Mouse (Mus musculus) forebrain, embryonic 11.5 days (tissue): ENCODE data around the gene Plcb3. TPM values are rescaled to one million over a fixed set of nuclear protein-coding genes. Genes with fewer than 3 reads are reported as not detected.

Experiments
- ATAC-seq: fragments of 200-750 bp; cut with Nextera tagmentation; replicated peaks from 2 replicates; pipeline ENCODE4 v1.8.0; 2017; ENCODE audit warnings: moderate TSS enrichment; ENCODE audit not compliant: low FRiP score
- DNase-seq: peaks from one replicate; pipeline ENCODE4 v3.0.0-alpha.2; 2017; ENCODE audit warnings: low spot score
- H3K27ac ChIP-seq: fragments of 300-500 bp; sonication (generic); 2 replicates; pipeline ENCODE4 v1.5.1; 2014; ENCODE audit warnings: low read depth, low read length
- H3K27me3 ChIP-seq: fragments of 300-500 bp; sonication (generic); 2 replicates; pipeline ENCODE4 v1.6.1; 2014; ENCODE audit warnings: mild to moderate bottlenecking, low read length, mixed read lengths; ENCODE audit not compliant: control insufficient read depth, insufficient read depth
- H3K36me3 ChIP-seq: fragments of 300-500 bp; sonication (generic); 2 replicates; pipeline ENCODE4 v1.6.1; 2014; ENCODE audit warnings: mild to moderate bottlenecking, low read length, moderate library complexity, mixed read lengths; ENCODE audit not compliant: control insufficient read depth, insufficient read depth
- H3K4me1 ChIP-seq: fragments of 300-500 bp; sonication (generic); replicated peaks from 2 replicates; pipeline ENCODE4 v1.6.1; 2014; ENCODE audit warnings: low read length, mixed read lengths; ENCODE audit not compliant: control insufficient read depth, insufficient read depth
- H3K4me2 ChIP-seq: fragments of 300-500 bp; sonication (generic); 2 replicates; pipeline ENCODE4 v1.6.1; 2014; ENCODE audit warnings: low read depth, mild to moderate bottlenecking, low read length, moderate library complexity, mixed read lengths; ENCODE audit not compliant: severe bottlenecking
- H3K4me3 ChIP-seq: fragments of 300-500 bp; sonication (generic); 2 replicates; pipeline ENCODE4 v1.5.1; 2014; ENCODE audit warnings: low read depth, low read length
- H3K9ac ChIP-seq: fragments of 300-500 bp; sonication (generic); 2 replicates; pipeline ENCODE4 v1.6.1; 2014; ENCODE audit warnings: low read length
- H3K9me3 ChIP-seq: fragments of 300-500 bp; sonication (generic); 2 replicates; pipeline ENCODE4 v1.6.1; 2016; ENCODE audit warnings: low read length, mixed read lengths; ENCODE audit not compliant: control insufficient read depth
- WGBS: fragments of 180-500 bp; shearing (Covaris S2); extraction: QIAGEN DNeasy Blood & Tissue Kit; methylation state at CpG from one replicate; pipeline ENCODE4 v1.1.7; 2014; 5-methylcytosine and 5-hydroxymethylcytosine counted together
- polyA plus RNA-seq: library from polyadenylated mRNA; unstranded; fragments of >200 nt; fragmentation: Nextera tagmentation; extraction: Ambion mirVana; gene quantifications from 2 replicates; pipeline ENCODE4 v1.2.1, GENCODE M21; 2014

Gene Plcb3
- polyA plus RNA-seq, 1 experiment from 2014 or later: 21.2 TPM

GRCm38 (mm10) chr19:6918321-6918720, 57.9 kb downstream of the Plcb3 start:
- Histone ChIP-seq H3K36me3 (no peaks in the 10 kb centered on the region; the same call in 1 of the 2 replicates), H3K4me1 (peaks cover 14% of the 10 kb centered on the region; the same call in 1 of the 2 replicates), H3K27ac (no peak overlapping the region), H3K27me3 (peaks cover 9% of the 10 kb centered on the region), H3K4me2 (no peak overlapping the region), H3K4me3 (no peak overlapping the region), H3K9me3 (no peaks in the 10 kb centered on the region), H3K9ac (no peak overlapping the region)
- WGBS: 93% methylated on average over 4 of the region's 4 CpGs
- DNase-seq (peak; percentile 31), ATAC-seq (no peak)

GRCm38 (mm10) chr19:6916496-6916895, 59.8 kb downstream of the Plcb3 start:
- ATAC-seq: no peak
- no peak overlapping the region for H3K27ac ChIP-seq
- no peaks in the 10 kb centered on the region for H3K9me3 ChIP-seq
- no peak overlapping the region for H3K4me3 ChIP-seq
- H3K4me1 ChIP-seq: peaks cover 10% of the 10 kb centered on the region; the same call in 1 of the 2 replicates
- H3K4me2 ChIP-seq: no peak overlapping the region
- H3K9ac ChIP-seq: no peak overlapping the region
- WGBS: 83% methylated on average over 4 of the region's 4 CpGs
- DNase-seq: peak; percentile 36
- no peaks in the 10 kb centered on the region for H3K27me3 ChIP-seq
- H3K36me3 ChIP-seq: peaks cover 7% of the 10 kb centered on the region; the same call in 1 of the 2 replicates

GRCm38 (mm10) chr19:6915276-6915675, 61.0 kb downstream of the Plcb3 start:
- H3K36me3 ChIP-seq: peaks cover 7% of the 10 kb centered on the region; the same call in 1 of the 2 replicates
- H3K27me3 ChIP-seq: no peaks in the 10 kb centered on the region
- H3K4me3 ChIP-seq: no peak overlapping the region
- no peak overlapping the region for H3K4me2 ChIP-seq
- DNase-seq: peak; percentile 42
- H3K9me3 ChIP-seq: no peaks in the 10 kb centered on the region
- no peak overlapping the region for H3K27ac ChIP-seq
- peaks cover 8% of the 10 kb centered on the region for H3K4me1 ChIP-seq
- WGBS: 86% methylated on average over 4 of the region's 4 CpGs
- no peak for ATAC-seq
- H3K9ac ChIP-seq: no peak overlapping the region

- H3K27me3 ChIP-seq: no peaks in the 10 kb centered on the region
- DNase-seq (no peak), ATAC-seq (no peak)
- H3K27ac ChIP-seq: no peak overlapping the region
- WGBS: 92% methylated on average over 9 of the region's 9 CpGs
- H3K4me3 ChIP-seq: no peak overlapping the region
- peaks cover 4% of the 10 kb centered on the region for H3K4me1 ChIP-seq
- no peaks in the 10 kb centered on the region for H3K9me3 ChIP-seq
- H3K36me3 ChIP-seq: peaks cover 7% of the 10 kb centered on the region; the same call in 1 of the 2 replicates
- H3K4me2 ChIP-seq: no peak overlapping the region
- no peak overlapping the region for H3K9ac ChIP-seq
These were observed 61.7 kb downstream of the Plcb3 start for GRCm38 (mm10) chr19:6914540-6914939.

- Histone ChIP-seq H3K36me3 (peaks cover 7% of the 10 kb centered on the region; the same call in 1 of the 2 replicates), H3K27ac (no peak overlapping the region), H3K9me3 (no peaks in the 10 kb centered on the region), H3K4me1 (peaks cover 4% of the 10 kb centered on the region), H3K4me2 (no peak overlapping the region), H3K4me3 (no peak overlapping the region), H3K9ac (no peak overlapping the region), H3K27me3 (no peaks in the 10 kb centered on the region)
- DNase-seq (peak; percentile 50), ATAC-seq (no peak)
- 84% methylated on average over 11 of the region's 11 CpGs for WGBS
These were observed 62.3 kb downstream of the Plcb3 start for GRCm38 (mm10) chr19:6913991-6914390.

- no peak overlapping the region for H3K4me3 ChIP-seq
These were observed 63.2 kb downstream of the Plcb3 start for GRCm38 (mm10) chr19:6913036-6913435.

GRCm38 (mm10) chr19:6912205-6912970, 63.9 kb downstream of the Plcb3 start:
- H3K9ac ChIP-seq: no peak overlapping the region
- no peak overlapping the region for H3K4me2 ChIP-seq
- 92% methylated on average over 15 of the region's 15 CpGs for WGBS
- ATAC-seq (no peak), DNase-seq (peak; percentile 52)
- H3K4me1 ChIP-seq: peaks cover 15% of the 10 kb centered on the region
- H3K27me3 ChIP-seq: no peaks in the 10 kb centered on the region
- H3K27ac ChIP-seq: no peak overlapping the region
- H3K9me3 ChIP-seq: no peaks in the 10 kb centered on the region
- peaks cover 7% of the 10 kb centered on the region; the same call in 1 of the 2 replicates for H3K36me3 ChIP-seq
- H3K4me3 ChIP-seq: no peak overlapping the region

More at GRCm38 (mm10) chr19:6913036-6913435, 63.2 kb downstream of the Plcb3 start:
- ATAC-seq (no peak), DNase-seq (no peak)
- Histone ChIP-seq H3K27ac (no peak overlapping the region), H3K9me3 (no peaks in the 10 kb centered on the region), H3K9ac (no peak overlapping the region), H3K36me3 (peaks cover 7% of the 10 kb centered on the region; the same call in 1 of the 2 replicates), H3K27me3 (no peaks in the 10 kb centered on the region), H3K4me1 (peaks cover 13% of the 10 kb centered on the region), H3K4me2 (no peak overlapping the region)
- whole genome bisulfite sequencing: 84% methylated on average over 6 of the region's 6 CpGs

GRCm38 (mm10) chr19:6911101-6912074, 64.9 kb downstream of the Plcb3 start:
- H3K4me1 ChIP-seq: peaks cover 15% of the 10 kb centered on the region
- 80% methylated on average over 19 of the region's 19 CpGs for WGBS
- H3K9me3 ChIP-seq: no peaks in the 10 kb centered on the region
- no peak for ATAC-seq
- H3K4me2 ChIP-seq: peak overlapping the region; percentile 93
- 0 out of 2 replicates have a peak overlapping the region, but pooled peaks have one; percentile 27 for H3K9ac ChIP-seq
- no peak overlapping the region for H3K27ac ChIP-seq
- DNase-seq: peak; percentile 53
- H3K36me3 ChIP-seq: peaks cover 10% of the 10 kb centered on the region
- H3K4me3 ChIP-seq: peak overlapping the region; percentile 65
- no peaks in the 10 kb centered on the region for H3K27me3 ChIP-seq
